Mouse (Mus musculus): ENCODE results near the gene Pcnx2. TPM values are rescaled to one million over a fixed set of nuclear protein-coding genes. Genes with fewer than 3 reads are reported as not detected.

Gene Pcnx2
- polyA plus RNA-seq, 1 experiment, result 0.08 TPM

GRCm38 (mm10) chr8:125856160-125856559 lies 42.0 kb downstream of the Pcnx2 start:
- no peaks in the 10 kb centered on the region for H3K4me1 ChIP-seq (ENCODE audit: control insufficient read depth, insufficient read depth, insufficient read length, low read length)
- H3K27me3 ChIP-seq (ENCODE audit: control insufficient read depth, insufficient read depth, low read length), result no peaks in the 10 kb centered on the region
- WGBS, result 83% methylated on average over 4 of the region's 4 CpGs
- no peaks in the 10 kb centered on the region for H3K36me3 ChIP-seq (ENCODE audit: control insufficient read depth, insufficient read depth, low read length)
- TF ChIP-seq POLR2A (IDR thresholded peaks at IDR 0.05; ENCODE audit: low read depth, low read length) (no peak), CTCF (IDR thresholded peaks at IDR 0.05; ENCODE audit: extremely low read depth, insufficient read length, insufficient replicate concordance, low read depth, low read length) (no peak)
- H3K27ac ChIP-seq (ENCODE audit: insufficient read depth, low read depth, low read length), result no peak overlapping the region
- no peak overlapping the region for H3K4me3 ChIP-seq (ENCODE audit: low read depth, low read length)

- Histone ChIP-seq H3K36me3 (ENCODE audit: control insufficient read depth, insufficient read depth, low read length) (no peaks in the 10 kb centered on the region), H3K4me1 (ENCODE audit: control insufficient read depth, insufficient read depth, insufficient read length, low read length) (no peaks in the 10 kb centered on the region), H3K27me3 (ENCODE audit: control insufficient read depth, insufficient read depth, low read length) (no peaks in the 10 kb centered on the region), H3K4me3 (ENCODE audit: low read depth, low read length) (no peak overlapping the region), H3K27ac (ENCODE audit: insufficient read depth, low read depth, low read length) (no peak overlapping the region)
- WGBS, result 72% methylated on average over 7 of the region's 7 CpGs
- no peak for TF ChIP-seq POLR2A (IDR thresholded peaks at IDR 0.05; ENCODE audit: low read depth, low read length)
- no peak for TF ChIP-seq CTCF (IDR thresholded peaks at IDR 0.05; ENCODE audit: extremely low read depth, insufficient read length, insufficient replicate concordance, low read depth, low read length)
These were observed 43.7 kb downstream of the Pcnx2 start for GRCm38 (mm10) chr8:125854379-125854778.

- WGBS, result 45% methylated on average over 5 of the region's 5 CpGs
- TF ChIP-seq POLR2A (IDR thresholded peaks at IDR 0.05; ENCODE audit: low read depth, low read length) (no peak), CTCF (IDR thresholded peaks at IDR 0.05; ENCODE audit: extremely low read depth, insufficient read length, insufficient replicate concordance, low read depth, low read length) (no peak)
- Histone ChIP-seq H3K36me3 (ENCODE audit: control insufficient read depth, insufficient read depth, low read length) (no peaks in the 10 kb centered on the region), H3K4me1 (ENCODE audit: control insufficient read depth, insufficient read depth, insufficient read length, low read length) (no peaks in the 10 kb centered on the region), H3K27ac (ENCODE audit: insufficient read depth, low read depth, low read length) (no peak overlapping the region), H3K27me3 (ENCODE audit: control insufficient read depth, insufficient read depth, low read length) (no peaks in the 10 kb centered on the region), H3K4me3 (ENCODE audit: low read depth, low read length) (no peak overlapping the region)
These were observed 44.8 kb downstream of the Pcnx2 start for GRCm38 (mm10) chr8:125853300-125853699.

GRCm38 (mm10) chr8:125849181-125849580 lies 48.9 kb downstream of the Pcnx2 start:
- Histone ChIP-seq H3K36me3 (ENCODE audit: control insufficient read depth, insufficient read depth, low read length) (no peaks in the 10 kb centered on the region), H3K4me3 (ENCODE audit: low read depth, low read length) (no peak overlapping the region), H3K27me3 (ENCODE audit: control insufficient read depth, insufficient read depth, low read length) (no peaks in the 10 kb centered on the region), H3K27ac (ENCODE audit: insufficient read depth, low read depth, low read length) (no peak overlapping the region), H3K4me1 (ENCODE audit: control insufficient read depth, insufficient read depth, insufficient read length, low read length) (no peaks in the 10 kb centered on the region)
- WGBS, result 50% methylated on average over 4 of the region's 4 CpGs
- no peak for TF ChIP-seq POLR2A (IDR thresholded peaks at IDR 0.05; ENCODE audit: low read depth, low read length)
- no peak for TF ChIP-seq CTCF (IDR thresholded peaks at IDR 0.05; ENCODE audit: extremely low read depth, insufficient read length, insufficient replicate concordance, low read depth, low read length)

GRCm38 (mm10) chr8:125847842-125848241 lies 50.3 kb downstream of the Pcnx2 start:
- Histone ChIP-seq H3K27me3 (ENCODE audit: control insufficient read depth, insufficient read depth, low read length) (no peaks in the 10 kb centered on the region), H3K36me3 (ENCODE audit: control insufficient read depth, insufficient read depth, low read length) (no peaks in the 10 kb centered on the region), H3K27ac (ENCODE audit: insufficient read depth, low read depth, low read length) (no peak overlapping the region), H3K4me3 (ENCODE audit: low read depth, low read length) (no peak overlapping the region), H3K4me1 (ENCODE audit: control insufficient read depth, insufficient read depth, insufficient read length, low read length) (no peaks in the 10 kb centered on the region)
- 49% methylated on average over 12 of the region's 12 CpGs for WGBS
- TF ChIP-seq POLR2A (IDR thresholded peaks at IDR 0.05; ENCODE audit: low read depth, low read length) (no peak), CTCF (IDR thresholded peaks at IDR 0.05; ENCODE audit: extremely low read depth, insufficient read length, insufficient replicate concordance, low read depth, low read length) (no peak)

- 92% methylated on average over 16 of the region's 16 CpGs for WGBS
- TF ChIP-seq POLR2A (IDR thresholded peaks at IDR 0.05; ENCODE audit: low read depth, low read length), result no peak
- no peak for TF ChIP-seq CTCF (IDR thresholded peaks at IDR 0.05; ENCODE audit: extremely low read depth, insufficient read length, insufficient replicate concordance, low read depth, low read length)
- Histone ChIP-seq H3K4me1 (ENCODE audit: control insufficient read depth, insufficient read depth, insufficient read length, low read length) (no peaks in the 10 kb centered on the region), H3K36me3 (ENCODE audit: control insufficient read depth, insufficient read depth, low read length) (no peaks in the 10 kb centered on the region), H3K27ac (ENCODE audit: insufficient read depth, low read depth, low read length) (no peak overlapping the region), H3K4me3 (ENCODE audit: low read depth, low read length) (no peak overlapping the region), H3K27me3 (ENCODE audit: control insufficient read depth, insufficient read depth, low read length) (no peaks in the 10 kb centered on the region)
These were observed 52.8 kb downstream of the Pcnx2 start for GRCm38 (mm10) chr8:125845281-125845680.

GRCm38 (mm10) chr8:125843122-125843836 lies 54.8 kb downstream of the Pcnx2 start:
- Histone ChIP-seq H3K27ac (ENCODE audit: insufficient read depth, low read depth, low read length) (no peak overlapping the region), H3K36me3 (ENCODE audit: control insufficient read depth, insufficient read depth, low read length) (no peaks in the 10 kb centered on the region), H3K4me1 (ENCODE audit: control insufficient read depth, insufficient read depth, insufficient read length, low read length) (no peaks in the 10 kb centered on the region), H3K27me3 (ENCODE audit: control insufficient read depth, insufficient read depth, low read length) (no peaks in the 10 kb centered on the region), H3K4me3 (ENCODE audit: low read depth, low read length) (no peak overlapping the region)
- no peak for TF ChIP-seq POLR2A (IDR thresholded peaks at IDR 0.05; ENCODE audit: low read depth, low read length)
- no peak for TF ChIP-seq CTCF (IDR thresholded peaks at IDR 0.05; ENCODE audit: extremely low read depth, insufficient read length, insufficient replicate concordance, low read depth, low read length)
- WGBS, result 70% methylated on average over 15 of the region's 15 CpGs
